Mouse (Mus musculus) heart, embryonic 16.5 days (tissue): Measurements from ENCODE around the gene Lgr4. TPM values are rescaled to one million over a fixed set of nuclear protein-coding genes. Genes with fewer than 3 reads are reported as not detected.

Experiments
- polyA plus RNA-seq: library from polyadenylated mRNA; unstranded; fragments of >200 nt; fragmentation: Nextera tagmentation; extraction: Ambion mirVana; gene quantifications from 2 replicates; pipeline ENCODE4 v1.2.1, GENCODE M21; 2015

Lgr4 gene
- polyA plus RNA-seq, 1 experiment from 2014 or later, result 11.8 TPM

Other genes starting within 250 kb of the Lgr4 start
- 0.50 and 0.55 TPM in 2 replicates for gene Bdnf, start 242.9 kb upstream of the Lgr4 start, polyA plus RNA-seq
- 37.8 and 41.9 TPM in 2 replicates for gene Lin7c, start 26.8 kb upstream of the Lgr4 start, polyA plus RNA-seq
- gene Ccdc34, start 100.2 kb downstream of the Lgr4 start, polyA plus RNA-seq, result 26.4 TPM in 2 replicates